Mouse (Mus musculus) CH12.LX (cell line): ENCODE measurements at regions not wholly inside any gene's neighbourhood (a gene's known extent, or its start where the extent isn't known, plus 50 kb on each side); places are given as distances from the start of the nearest gene placed in this dataset.

Experiments used
- DNase-seq: peaks from one replicate; pipeline ENCODE4 v3.0.0-alpha.2; 2013; ENCODE audit errors: extremely low read depth
- H3K27ac ChIP-seq: 2 replicates; pipeline ENCODE4 v1.5.1; 2012; ENCODE audit warnings: low read depth, mild to moderate bottlenecking, control low read depth, moderate library complexity; ENCODE audit not compliant: insufficient read depth
- H3K27me3 ChIP-seq: replicated peaks from 2 replicates; pipeline ENCODE3; 2012; ENCODE audit warnings: inconsistent platforms
- H3K36me3 ChIP-seq, 2 experiments: replicated peaks in 1 of 2; 2 replicates each; pipeline versions ENCODE3 to v1.6.1; 2012; ENCODE audit warnings: inconsistent platforms in 1 of 2, low read length in 1 of 2, mild to moderate bottlenecking in 1 of 2, mixed read lengths in 1 of 2, moderate library complexity in 1 of 2; ENCODE audit not compliant: control insufficient read depth in 1 of 2, insufficient read depth in 1 of 2
- H3K4me1 ChIP-seq, 2 experiments: 2 replicates each; pipeline ENCODE4 v1.6.1; 2012; ENCODE audit warnings: inconsistent platforms in 1 of 2, moderate library complexity in 1 of 2; ENCODE audit not compliant: insufficient read depth in 2 of 2, control insufficient read depth in 1 of 2
- H3K4me2 ChIP-seq: 2 replicates; pipeline ENCODE4 v1.6.1; 2012; ENCODE audit warnings: low read depth, mild to moderate bottlenecking, control low read depth; ENCODE audit not compliant: poor library complexity, insufficient read depth, severe bottlenecking
- H3K4me3 ChIP-seq, 3 experiments: fragments of 150-350 bp in 1 of 3; sonication (generic) in 1 of 3; replicated peaks in 1 of 3; 2 replicates each; pipeline versions ENCODE3 to v1.5.1; 2011 to 2012; ENCODE audit warnings: low read depth in 2 of 3, low read length in 2 of 3, mild to moderate bottlenecking in 2 of 3, moderate library complexity in 2 of 3, control low read depth in 1 of 3, improper control_type of control experiment in 1 of 3, inconsistent platforms in 1 of 3, mixed read lengths in 1 of 3; ENCODE audit not compliant: poor library complexity in 1 of 3
- H3K79me2 ChIP-seq: replicated peaks from 2 replicates; pipeline ENCODE4 v1.6.1; 2012; ENCODE audit warnings: mild to moderate bottlenecking, moderate library complexity; ENCODE audit not compliant: control insufficient read depth, poor library complexity, insufficient read depth, severe bottlenecking; ENCODE audit errors: extremely low read depth
- H3K9ac ChIP-seq: 2 replicates; pipeline ENCODE4 v1.6.1; 2012; ENCODE audit warnings: low read depth, mild to moderate bottlenecking, control low read depth, moderate library complexity; ENCODE audit not compliant: insufficient read depth
- H3K9me3 ChIP-seq: replicated peaks from 2 replicates; pipeline ENCODE3; 2012; ENCODE audit warnings: low read length, inconsistent platforms, mixed read lengths
- CTCF ChIP-seq, 2 experiments: IDR thresholded peaks in 1 of 2; conservative IDR thresholded peaks in 1 of 2; 2 replicates each; pipeline ENCODE4 v1.5.1; 2011 to 2012; ENCODE audit warnings: low read depth in 2 of 2, low read length in 2 of 2, improper control_type of control experiment in 1 of 2, inconsistent platforms in 1 of 2, mild to moderate bottlenecking in 1 of 2, moderate library complexity in 1 of 2
- ELF1 ChIP-seq: IDR thresholded peaks from 2 replicates; pipeline ENCODE4 v1.6.1; 2014; ENCODE audit warnings: low read depth, mild to moderate bottlenecking, inconsistent platforms, low read length, improper control_type of control experiment
- HCFC1 ChIP-seq: IDR thresholded peaks from 2 replicates; pipeline ENCODE4 v1.6.1; 2012; ENCODE audit warnings: low read depth, mild to moderate bottlenecking, inconsistent platforms, low read length, improper control_type of control experiment
- IRF4 ChIP-seq: IDR thresholded peaks from 2 replicates; pipeline ENCODE4 v1.6.1; 2014; ENCODE audit warnings: low read depth, mild to moderate bottlenecking, inconsistent platforms, low read length, improper control_type of control experiment
- JUND ChIP-seq: conservative IDR thresholded peaks from 2 replicates; pipeline ENCODE4 v1.6.1; 2011; ENCODE audit warnings: low read depth, low read length, improper control_type of control experiment
- MYC ChIP-seq: IDR thresholded peaks from 2 replicates; pipeline ENCODE4 v1.6.1; 2011; ENCODE audit warnings: low read depth, mild to moderate bottlenecking, improper control_type of control experiment, low read length
- NELFE ChIP-seq: IDR thresholded peaks from 2 replicates; pipeline ENCODE4 v1.6.1; 2011; ENCODE audit warnings: low read depth, low read length, improper control_type of control experiment
- POLR2AphosphoS2 ChIP-seq: IDR thresholded peaks from 2 replicates; pipeline ENCODE4 v1.6.1; 2011; ENCODE audit warnings: low read depth, low read length, improper control_type of control experiment
- RCOR1 ChIP-seq: conservative IDR thresholded peaks from 2 replicates; pipeline ENCODE4 v1.6.1; 2012; ENCODE audit warnings: low read depth, mild to moderate bottlenecking, inconsistent platforms, low read length, improper control_type of control experiment
- TBP ChIP-seq: conservative IDR thresholded peaks from 2 replicates; pipeline ENCODE4 v1.6.1; 2011; ENCODE audit warnings: low read depth, low read length, improper control_type of control experiment
- USF2 ChIP-seq: conservative IDR thresholded peaks from 2 replicates; pipeline ENCODE4 v1.6.1; 2011; ENCODE audit warnings: low read depth, low read length, improper control_type of control experiment
- ZKSCAN1 ChIP-seq: IDR thresholded peaks from 2 replicates; pipeline ENCODE4 v1.6.1; 2012; ENCODE audit warnings: low read depth, inconsistent platforms, low read length, improper control_type of control experiment, borderline replicate concordance
- ZMIZ1 ChIP-seq: IDR thresholded peaks from 2 replicates; pipeline ENCODE4 v1.6.1; 2012; ENCODE audit warnings: low read depth, mild to moderate bottlenecking, inconsistent platforms, low read length, improper control_type of control experiment
- ZNF384 ChIP-seq: IDR thresholded peaks from 2 replicates; pipeline ENCODE4 v1.6.1; 2012; ENCODE audit warnings: low read depth, low read length, improper control_type of control experiment, inconsistent platforms
- dilution Hi-C: fragments of 300-500 bp; cut with MboI; formaldehyde crosslinking; loops from 2 replicates; pipeline ENCODE4 v1.14.3; 2020; ENCODE audit warnings: low sequenced_read_pairs; ENCODE audit not compliant: extremely low pct_unique_long_range_greater_than_20kb, extremely low pct_ligation_motif_present
- in situ Hi-C: fragments of 300-500 bp; cut with MboI; formaldehyde crosslinking; loops from 3 replicates; pipeline ENCODE4 v1.14.3; 2019; ENCODE audit warnings: low sequenced_read_pairs, low pct_ligation_motif_present, low pct_unique_long_range_greater_than_20kb, mixed read lengths

GRCm38 (mm10) chr2:117944325-117944724, 167.4 kb upstream of the Thbs1 start:
- Histone ChIP-seq H3K79me2 (no peaks in the 10 kb centered on the region), H3K27ac (no peak overlapping the region), H3K4me2 (no peak overlapping the region), H3K4me3 (no peak overlapping the region), H3K27me3 (no peaks in the 10 kb centered on the region), H3K4me1 (peaks cover 0 to 13% of the 10 kb centered on the region in 2 experiments; a peak in 2 of 4 replicates), H3K9ac (no peak overlapping the region), H3K9me3 (no peaks in the 10 kb centered on the region), H3K36me3 (no peaks in the 10 kb centered on the region)
- no peak for DNase-seq
- TF ChIP-seq NELFE, result no peak
- no peak for TF ChIP-seq ZMIZ1
- dilution Hi-C loops, result no loop called here
- in situ Hi-C loops, result no loop called here

- no peaks in the 10 kb centered on the region for H3K9me3 ChIP-seq
- in situ Hi-C loops (no loop called here), dilution Hi-C loops (no loop called here)
- no peaks in the 10 kb centered on the region for H3K27me3 ChIP-seq
- H3K79me2 ChIP-seq, result no peaks in the 10 kb centered on the region
- H3K27ac ChIP-seq, result no peak overlapping the region
- TF ChIP-seq MYC (no peak), RCOR1 (no peak), ZMIZ1 (no peak), ZNF384 (no peak), JUND (no peak), CTCF (conservative IDR thresholded peaks at IDR 0.05 in 1 of 2, IDR thresholded peaks at IDR 0.05 in 1 of 2; ENCODE audit: low read depth in 2 of 2, low read length in 2 of 2) (no peak), TBP (no peak), HCFC1 (no peak), IRF4 (no peak), USF2 (no peak), POLR2AphosphoS2 (no peak), ELF1 (no peak), ZKSCAN1 (no peak)
- no peak overlapping the region for H3K4me2 ChIP-seq
- H3K36me3 ChIP-seq, result no peaks in the 10 kb centered on the region
- peaks cover 0 to 13% of the 10 kb centered on the region in 2 experiments; a peak in 2 of 4 replicates for H3K4me1 ChIP-seq
- H3K4me3 ChIP-seq, result no peak overlapping the region
- DNase-seq, result no peak
- no peak overlapping the region for H3K9ac ChIP-seq
These were observed 166.7 kb upstream of the Thbs1 start for GRCm38 (mm10) chr2:117944942-117945341.
